Mouse (Mus musculus) right cerebral cortex, postnatal 10 days (tissue): Measurements from ENCODE around the gene Inpp4b.

Source experiments
- DNase-seq, 2 experiments: peaks; one replicate each; pipeline ENCODE4 v3.0.0; 2021; ENCODE audit warnings: low spot score in 2 of 2

The Inpp4b gene

GRCm38 (mm10) chr8:81703571-81704365 is 361.4 kb downstream of the Inpp4b start:
- no peak for DNase-seq

- DNase-seq, result no peak
These were observed 365.1 kb downstream of the Inpp4b start for GRCm38 (mm10) chr8:81707436-81707835.

- no peak for DNase-seq
These were observed 389.0 kb downstream of the Inpp4b start for GRCm38 (mm10) chr8:81731332-81731731.

- no peak for DNase-seq
These were observed 393.3 kb downstream of the Inpp4b start for GRCm38 (mm10) chr8:81735655-81736054.

GRCm38 (mm10) chr8:81736103-81736502 is 393.7 kb downstream of the Inpp4b start:
- no peak for DNase-seq

- no peak for DNase-seq
These were observed 400.2 kb downstream of the Inpp4b start for GRCm38 (mm10) chr8:81742588-81742987.

- no peak for DNase-seq
These were observed 400.7 kb downstream of the Inpp4b start for GRCm38 (mm10) chr8:81743040-81743439.

- no peak for DNase-seq
These were observed 403.1 kb downstream of the Inpp4b start for GRCm38 (mm10) chr8:81745439-81745838.

GRCm38 (mm10) chr8:81751159-81751558 is 408.8 kb downstream of the Inpp4b start:
- no peak for DNase-seq

- no peak for DNase-seq
These were observed 414.3 kb downstream of the Inpp4b start for GRCm38 (mm10) chr8:81756663-81757062.

- no peak for DNase-seq
These were observed 415.3 kb downstream of the Inpp4b start for GRCm38 (mm10) chr8:81757580-81758144.

GRCm38 (mm10) chr8:81761466-81761865 is 419.1 kb downstream of the Inpp4b start:
- DNase-seq, result no peak

GRCm38 (mm10) chr8:81766033-81766432 is 423.7 kb downstream of the Inpp4b start:
- DNase-seq, result no peak

- DNase-seq, result peak in 1 of 2 experiments; percentile 28
These were observed 425.3 kb downstream of the Inpp4b start for GRCm38 (mm10) chr8:81767411-81768312.

- DNase-seq, result no peak
These were observed 425.9 kb downstream of the Inpp4b start for GRCm38 (mm10) chr8:81768313-81768675.

- DNase-seq, result no peak
These were observed 426.5 kb downstream of the Inpp4b start for GRCm38 (mm10) chr8:81768731-81769445.

- no peak for DNase-seq
These were observed 428.4 kb downstream of the Inpp4b start for GRCm38 (mm10) chr8:81770603-81771276.

GRCm38 (mm10) chr8:81772855-81773254 is 430.5 kb downstream of the Inpp4b start:
- DNase-seq, result no peak

- DNase-seq, result no peak
These were observed 431.1 kb downstream of the Inpp4b start for GRCm38 (mm10) chr8:81773305-81773965.

GRCm38 (mm10) chr8:81774010-81774409 is 431.7 kb downstream of the Inpp4b start:
- DNase-seq, result no peak

- no peak for DNase-seq
These were observed 432.1 kb downstream of the Inpp4b start for GRCm38 (mm10) chr8:81774454-81774853.
